Mouse (Mus musculus): ENCODE data around the gene Gas2l2. TPM values are rescaled to one million over a fixed set of nuclear protein-coding genes. Genes with fewer than 3 reads are reported as not detected.

Gene Gas2l2
- polyA plus RNA-seq, 1 experiment from 2014 or later, result 0.44 TPM

DNA sequence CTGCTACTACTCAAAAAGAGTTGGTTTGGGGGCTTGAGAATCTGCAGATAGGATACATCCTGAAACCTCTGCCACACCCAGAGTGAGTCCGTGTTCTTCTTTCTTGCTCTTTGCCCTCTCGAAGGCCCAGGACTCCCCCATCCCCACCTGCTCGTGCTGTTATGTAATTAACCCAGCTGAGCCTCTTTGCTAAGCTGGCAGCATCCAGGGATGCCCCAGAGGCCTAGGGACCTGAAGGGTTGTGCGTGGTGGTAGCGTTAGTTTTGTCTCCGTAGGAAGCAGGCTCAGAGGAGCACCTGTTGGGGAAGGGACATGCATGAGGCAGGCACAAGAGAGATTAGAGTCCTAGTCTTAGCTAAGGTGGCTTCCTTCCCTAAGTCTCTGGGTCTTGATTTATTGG is 18.7 kb downstream of the Gas2l2 start:
- Histone ChIP-seq H3K9ac (ENCODE audit: low read depth, low read length) (peak overlapping the region; percentile 98), H3K4me2 (ENCODE audit: low read length) (peak overlapping the region; percentile 91), H3K27me3 (ENCODE audit: control insufficient read depth, insufficient read depth, low read depth, low read length) (no peaks in the 10 kb centered on the region), H3K4me3 (ENCODE audit: low read depth, low read length) (peak overlapping the region; percentile 91), H3K27ac (ENCODE audit: low read length) (no peak overlapping the region), H3K36me3 (ENCODE audit: control insufficient read depth, insufficient read depth, low read length) (no peaks in the 10 kb centered on the region), H3K9me3 (replicated peaks; ENCODE audit: control insufficient read depth, low read length, poor library complexity, severe bottlenecking) (no peaks in the 10 kb centered on the region), H3K4me1 (ENCODE audit: control insufficient read depth, insufficient read depth, low read length) (peaks cover 27% of the 10 kb centered on the region)
- 27% methylated on average over 6 of the region's 6 CpGs for WGBS
- ATAC-seq, result no peak

DNA sequence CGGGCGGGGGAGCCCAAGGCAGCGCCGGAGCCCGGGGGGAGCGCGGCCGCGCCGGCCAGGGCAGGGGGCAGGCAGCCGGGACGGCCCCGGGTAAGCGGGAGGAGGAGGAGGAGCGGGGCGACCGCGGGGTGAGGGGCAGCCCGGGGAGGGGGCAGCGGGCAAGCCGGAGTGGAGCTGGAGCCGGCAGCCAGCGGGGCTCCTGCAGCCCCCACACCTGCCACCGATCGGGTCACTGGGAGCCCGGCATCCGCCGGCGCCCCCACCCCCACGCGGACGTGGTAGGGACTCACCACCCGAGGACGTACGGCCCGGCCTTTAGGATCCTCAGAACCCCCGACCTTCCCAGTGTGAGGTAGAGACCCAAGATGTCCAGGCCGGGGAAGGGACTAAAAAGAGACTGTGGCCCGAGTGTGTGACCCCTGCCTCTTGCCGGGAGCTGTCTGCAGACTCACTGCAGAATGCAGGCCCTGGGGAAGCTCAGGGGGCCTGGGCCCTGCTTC is 19.4 kb downstream of the Gas2l2 start:
- Histone ChIP-seq H3K4me3 (ENCODE audit: low read depth, low read length) (peak overlapping the region; percentile 91), H3K27ac (ENCODE audit: low read length) (peak overlapping the region; percentile 34; the same call in 1 of the 2 replicates), H3K27me3 (ENCODE audit: control insufficient read depth, insufficient read depth, low read depth, low read length) (no peaks in the 10 kb centered on the region), H3K4me1 (ENCODE audit: control insufficient read depth, insufficient read depth, low read length) (peaks cover 27% of the 10 kb centered on the region), H3K9me3 (replicated peaks; ENCODE audit: control insufficient read depth, low read length, poor library complexity, severe bottlenecking) (no peaks in the 10 kb centered on the region), H3K36me3 (ENCODE audit: control insufficient read depth, insufficient read depth, low read length) (no peaks in the 10 kb centered on the region), H3K9ac (ENCODE audit: low read depth, low read length) (peak overlapping the region; percentile 98), H3K4me2 (ENCODE audit: low read length) (peak overlapping the region; percentile 91)
- peak; percentile 71 for ATAC-seq
- 1% methylated on average over 20 of the region's 40 CpGs for WGBS

DNA sequence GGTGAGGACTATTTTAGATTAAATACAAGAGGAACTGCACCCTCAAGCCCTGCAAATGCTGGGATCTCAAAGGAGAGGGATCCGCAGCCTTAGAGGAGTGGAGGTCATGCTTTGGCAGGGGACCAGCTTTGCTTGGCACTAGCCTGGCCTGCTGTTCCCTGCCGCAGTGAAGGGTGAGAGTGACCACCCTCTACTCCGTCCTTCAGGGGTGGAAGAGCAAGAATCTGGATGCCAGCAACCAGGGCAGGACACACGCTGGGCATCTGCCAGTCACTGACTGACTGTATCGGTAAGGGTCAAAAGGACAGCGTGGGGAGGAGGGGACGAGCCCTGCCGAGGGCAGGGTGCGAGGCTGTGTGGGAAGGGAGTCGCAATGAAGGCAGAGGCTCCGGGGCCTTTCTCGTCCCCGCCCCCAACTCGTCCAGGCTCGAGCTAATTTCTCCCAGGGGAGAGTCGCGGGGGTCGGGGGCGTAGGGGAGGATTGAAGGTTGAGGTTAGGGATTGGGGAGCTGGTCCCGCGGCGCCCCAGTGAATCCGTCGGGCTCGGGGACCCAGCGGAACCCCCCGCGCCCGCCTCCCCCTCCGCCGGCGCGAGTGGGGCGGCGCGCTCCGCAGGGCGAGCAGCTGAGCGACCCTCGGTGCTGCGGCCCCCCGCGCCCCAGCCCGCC is 20.0 kb downstream of the Gas2l2 start, which contains the start of gene Rasl10b:
TSS of gene Rasl10b (plus strand) at position 51 of the 668 bp plus-strand sequence.
- Histone ChIP-seq H3K9ac (ENCODE audit: low read depth, low read length) (peak within 1 kb of the TSS; percentile 98), H3K4me2 (ENCODE audit: low read length) (peak within 1 kb of the TSS; percentile 91), H3K27me3 (ENCODE audit: control insufficient read depth, insufficient read depth, low read depth, low read length) (no peaks in the 10 kb centered on the region), H3K4me1 (ENCODE audit: control insufficient read depth, insufficient read depth, low read length) (peaks cover 27% of the 10 kb centered on the region), H3K36me3 (ENCODE audit: control insufficient read depth, insufficient read depth, low read length) (no peaks in the 10 kb centered on the region), H3K27ac (ENCODE audit: low read length) (peak within 1 kb of the TSS; percentile 34; the same call in 1 of the 2 replicates), H3K9me3 (replicated peaks; ENCODE audit: control insufficient read depth, low read length, poor library complexity, severe bottlenecking) (no peaks in the 10 kb centered on the region), H3K4me3 (ENCODE audit: low read depth, low read length) (peak within 1 kb of the TSS; percentile 91)
- peak; percentile 83 for ATAC-seq
- WGBS, result under 1% methylated on average over 26 of the region's 44 CpGs

DNA sequence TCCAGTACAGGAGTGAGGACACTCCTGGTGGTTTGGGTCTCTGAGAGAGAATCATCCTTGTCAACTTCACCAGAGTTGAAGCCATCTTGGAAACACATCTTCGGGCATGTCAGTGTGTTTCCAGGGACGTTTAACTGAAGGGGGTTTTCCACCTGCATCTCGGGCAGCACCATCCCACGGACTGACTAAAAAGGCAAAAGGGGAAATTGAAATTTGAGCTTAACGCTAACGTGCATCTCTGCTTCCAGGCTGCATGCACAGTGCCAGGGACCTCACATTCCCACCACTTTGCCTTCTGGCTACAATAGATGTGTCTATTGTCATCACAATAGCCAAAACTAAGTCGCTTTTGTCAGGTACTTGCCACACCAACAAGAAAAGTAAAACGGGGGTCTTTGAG is 21.0 kb downstream of the Gas2l2 start:
- H3K4me3 ChIP-seq (ENCODE audit: low read depth, low read length), result no peak overlapping the region
- no peak overlapping the region for H3K4me2 ChIP-seq (ENCODE audit: low read length)
- WGBS, result 47% methylated on average over 8 of the region's 8 CpGs
- ATAC-seq, result no peak
- H3K9ac ChIP-seq (ENCODE audit: low read depth, low read length), result no peak overlapping the region
- no peak overlapping the region for H3K27ac ChIP-seq (ENCODE audit: low read length)
- no peaks in the 10 kb centered on the region for H3K9me3 ChIP-seq (replicated peaks; ENCODE audit: control insufficient read depth, low read length, poor library complexity, severe bottlenecking)
- H3K36me3 ChIP-seq (ENCODE audit: control insufficient read depth, insufficient read depth, low read length), result peaks cover 4% of the 10 kb centered on the region; the same call in 1 of the 2 replicates
- H3K27me3 ChIP-seq (ENCODE audit: control insufficient read depth, insufficient read depth, low read depth, low read length), result no peaks in the 10 kb centered on the region
- H3K4me1 ChIP-seq (ENCODE audit: control insufficient read depth, insufficient read depth, low read length), result peaks cover 27% of the 10 kb centered on the region

DNA sequence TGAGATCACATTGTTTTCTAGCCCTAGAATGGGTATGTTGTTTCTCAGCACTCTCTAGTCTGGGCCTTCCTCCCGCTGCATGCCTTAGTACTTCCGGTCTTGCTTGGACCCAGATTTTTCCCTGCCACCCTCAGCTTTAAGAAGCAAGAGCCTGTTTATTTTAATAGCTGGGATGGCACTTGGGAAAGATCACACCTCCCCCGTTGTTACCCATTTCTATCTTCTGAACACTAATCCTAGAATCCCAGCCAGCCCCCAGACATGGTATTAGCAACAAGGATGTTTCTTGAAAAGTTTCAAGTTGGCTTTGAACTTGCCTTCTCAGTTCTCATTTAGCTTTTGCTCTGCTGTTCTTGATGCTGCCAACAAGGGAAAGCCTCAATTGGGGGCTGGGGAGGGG is 22.9 kb downstream of the Gas2l2 start:
- Histone ChIP-seq H3K27ac (ENCODE audit: low read length) (no peak overlapping the region), H3K4me1 (ENCODE audit: control insufficient read depth, insufficient read depth, low read length) (peaks cover 19% of the 10 kb centered on the region), H3K36me3 (ENCODE audit: control insufficient read depth, insufficient read depth, low read length) (peaks cover 11% of the 10 kb centered on the region; the same call in 1 of the 2 replicates), H3K4me3 (ENCODE audit: low read depth, low read length) (no peak overlapping the region), H3K4me2 (ENCODE audit: low read length) (no peak overlapping the region), H3K9ac (ENCODE audit: low read depth, low read length) (no peak overlapping the region), H3K9me3 (replicated peaks; ENCODE audit: control insufficient read depth, low read length, poor library complexity, severe bottlenecking) (no peaks in the 10 kb centered on the region), H3K27me3 (ENCODE audit: control insufficient read depth, insufficient read depth, low read depth, low read length) (no peaks in the 10 kb centered on the region)
- WGBS, result 73% methylated on average over 3 of the region's 3 CpGs
- no peak for ATAC-seq

DNA sequence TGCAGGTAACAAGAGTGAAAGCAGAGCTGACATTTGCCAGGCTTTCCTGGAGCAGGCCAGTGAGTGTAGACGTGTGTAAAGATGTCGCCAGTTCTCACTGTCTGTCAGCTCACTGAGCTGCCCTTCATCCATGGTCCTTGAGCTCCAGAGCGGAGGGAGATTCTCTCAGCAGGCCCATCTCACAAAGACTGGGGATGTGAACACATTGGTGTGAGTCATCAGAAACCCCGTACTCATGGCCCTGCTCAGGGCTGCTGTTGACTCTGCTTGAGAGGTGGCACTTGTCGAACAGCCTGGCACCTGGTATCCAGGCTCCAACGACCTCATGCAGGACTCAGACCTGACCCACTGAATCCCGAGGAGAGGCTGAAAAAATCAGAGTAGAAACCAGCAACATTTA is 25.5 kb downstream of the Gas2l2 start:
- WGBS, result 80% methylated on average over 7 of the region's 7 CpGs
- no peaks in the 10 kb centered on the region for H3K9me3 ChIP-seq (replicated peaks; ENCODE audit: control insufficient read depth, low read length, poor library complexity, severe bottlenecking)
- ATAC-seq, result no peak
- H3K27me3 ChIP-seq (ENCODE audit: control insufficient read depth, insufficient read depth, low read depth, low read length), result no peaks in the 10 kb centered on the region
- no peak overlapping the region for H3K4me3 ChIP-seq (ENCODE audit: low read depth, low read length)
- peaks cover 2% of the 10 kb centered on the region; the same call in 1 of the 2 replicates for H3K4me1 ChIP-seq (ENCODE audit: control insufficient read depth, insufficient read depth, low read length)
- peaks cover 13% of the 10 kb centered on the region; the same call in 1 of the 2 replicates for H3K36me3 ChIP-seq (ENCODE audit: control insufficient read depth, insufficient read depth, low read length)
- H3K4me2 ChIP-seq (ENCODE audit: low read length), result no peak overlapping the region
- no peak overlapping the region for H3K27ac ChIP-seq (ENCODE audit: low read length)
- H3K9ac ChIP-seq (ENCODE audit: low read depth, low read length), result no peak overlapping the region

DNA sequence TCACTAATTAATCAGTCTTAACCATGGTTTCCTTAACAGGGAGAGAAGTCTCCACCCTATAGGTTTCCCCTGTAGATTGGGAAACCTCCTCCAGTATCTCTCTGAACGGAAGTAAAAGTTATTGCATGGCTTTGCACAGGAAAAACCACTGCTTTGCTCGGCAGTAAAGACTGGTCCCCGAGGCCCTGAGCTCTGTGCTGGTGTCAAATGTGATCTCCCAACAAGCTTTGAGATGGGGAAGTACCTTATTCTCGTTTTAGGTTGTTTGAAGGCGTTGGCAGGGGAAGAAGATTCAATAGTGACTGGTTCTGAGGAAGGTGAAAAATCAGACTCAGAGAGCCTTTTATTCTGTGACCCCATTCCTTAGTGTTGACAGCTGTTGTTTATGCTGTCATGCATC is 30.5 kb downstream of the Gas2l2 start:
- no peaks in the 10 kb centered on the region for H3K9me3 ChIP-seq (replicated peaks; ENCODE audit: control insufficient read depth, low read length, poor library complexity, severe bottlenecking)
- no peak for ATAC-seq
- no peak overlapping the region for H3K27ac ChIP-seq (ENCODE audit: low read length)
- H3K27me3 ChIP-seq (ENCODE audit: control insufficient read depth, insufficient read depth, low read depth, low read length), result no peaks in the 10 kb centered on the region
- no peak overlapping the region for H3K4me2 ChIP-seq (ENCODE audit: low read length)
- WGBS, result 83% methylated on average over 5 of the region's 5 CpGs
- peaks cover 9% of the 10 kb centered on the region for H3K4me1 ChIP-seq (ENCODE audit: control insufficient read depth, insufficient read depth, low read length)
- H3K36me3 ChIP-seq (ENCODE audit: control insufficient read depth, insufficient read depth, low read length), result peaks cover 23% of the 10 kb centered on the region; the same call in 1 of the 2 replicates
- H3K4me3 ChIP-seq (ENCODE audit: low read depth, low read length), result no peak overlapping the region
- H3K9ac ChIP-seq (ENCODE audit: low read depth, low read length), result no peak overlapping the region

DNA sequence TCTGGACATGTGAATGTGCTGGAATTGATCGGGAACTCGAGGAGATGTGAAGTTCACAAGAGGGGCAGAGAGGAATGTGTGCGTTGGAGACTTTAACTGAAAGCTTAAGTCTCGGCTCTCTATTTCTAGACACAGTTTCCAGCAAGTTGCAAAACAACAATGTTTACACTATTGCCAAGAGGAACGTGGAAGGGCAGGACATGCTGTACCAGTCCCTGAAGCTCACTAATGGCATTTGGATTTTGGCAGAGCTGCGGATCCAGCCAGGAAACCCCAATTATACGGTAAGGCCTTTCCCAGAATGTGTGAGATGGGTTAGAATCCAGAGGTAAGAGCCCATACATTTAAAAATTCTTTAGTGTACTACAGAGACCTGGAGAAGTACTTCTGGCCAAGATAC is 31.6 kb downstream of the Gas2l2 start:
- ATAC-seq, result no peak
- 95% methylated on average over 7 of the region's 7 CpGs for WGBS
- Histone ChIP-seq H3K9me3 (replicated peaks; ENCODE audit: control insufficient read depth, low read length, poor library complexity, severe bottlenecking) (no peaks in the 10 kb centered on the region), H3K27ac (ENCODE audit: low read length) (no peak overlapping the region), H3K4me2 (ENCODE audit: low read length) (no peak overlapping the region), H3K4me3 (ENCODE audit: low read depth, low read length) (no peak overlapping the region), H3K4me1 (ENCODE audit: control insufficient read depth, insufficient read depth, low read length) (peaks cover 9% of the 10 kb centered on the region), H3K36me3 (ENCODE audit: control insufficient read depth, insufficient read depth, low read length) (peaks cover 17% of the 10 kb centered on the region; the same call in 1 of the 2 replicates), H3K9ac (ENCODE audit: low read depth, low read length) (no peak overlapping the region), H3K27me3 (ENCODE audit: control insufficient read depth, insufficient read depth, low read depth, low read length) (no peaks in the 10 kb centered on the region)

DNA sequence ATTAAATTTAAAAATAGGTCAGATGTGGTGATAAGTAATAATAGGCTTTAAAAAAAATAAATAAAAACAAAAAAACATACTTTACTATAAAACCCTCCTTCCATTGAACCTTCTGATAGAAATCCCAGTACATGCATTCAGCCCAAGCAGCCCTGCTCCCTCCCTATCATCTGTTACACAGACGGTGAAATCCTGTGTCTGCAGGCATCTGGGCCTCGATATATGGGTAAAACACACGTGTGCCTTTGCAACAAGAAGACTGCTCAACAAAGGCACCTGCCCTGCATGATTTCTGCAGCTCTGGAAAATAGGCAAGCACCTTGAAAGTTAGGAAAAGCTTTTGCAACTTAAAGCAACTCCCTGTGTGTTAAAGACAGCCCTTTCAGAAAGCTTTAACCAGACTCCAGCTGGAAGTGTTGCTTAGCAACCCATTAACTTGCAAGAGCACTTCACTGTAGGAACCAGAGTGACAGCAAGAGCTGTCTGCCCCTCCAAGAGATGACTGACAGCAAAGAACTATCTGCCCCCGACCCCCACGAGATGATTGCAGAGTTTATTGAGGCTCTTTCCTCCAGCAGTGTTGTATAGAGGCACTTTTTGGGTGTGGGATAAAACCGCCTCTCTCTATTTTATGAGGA is 34.3 kb downstream of the Gas2l2 start:
- Histone ChIP-seq H3K9ac (ENCODE audit: low read depth, low read length) (no peak overlapping the region), H3K27ac (ENCODE audit: low read length) (no peak overlapping the region; the same call in 1 of the 2 replicates), H3K4me3 (ENCODE audit: low read depth, low read length) (no peak overlapping the region), H3K36me3 (ENCODE audit: control insufficient read depth, insufficient read depth, low read length) (peaks cover 21% of the 10 kb centered on the region; the same call in 1 of the 2 replicates), H3K4me1 (ENCODE audit: control insufficient read depth, insufficient read depth, low read length) (peaks cover 9% of the 10 kb centered on the region), H3K9me3 (replicated peaks; ENCODE audit: control insufficient read depth, low read length, poor library complexity, severe bottlenecking) (no peaks in the 10 kb centered on the region), H3K4me2 (ENCODE audit: low read length) (no peak overlapping the region), H3K27me3 (ENCODE audit: control insufficient read depth, insufficient read depth, low read depth, low read length) (no peaks in the 10 kb centered on the region)
- 13% methylated on average over 6 of the region's 6 CpGs for WGBS
- peak; percentile 88 for ATAC-seq

Measured in midbrain, embryonic 16.5 days (tissue).